Comparison of ENCODE assay signal across 9 mouse cellular contexts in the genomic region with DNA sequence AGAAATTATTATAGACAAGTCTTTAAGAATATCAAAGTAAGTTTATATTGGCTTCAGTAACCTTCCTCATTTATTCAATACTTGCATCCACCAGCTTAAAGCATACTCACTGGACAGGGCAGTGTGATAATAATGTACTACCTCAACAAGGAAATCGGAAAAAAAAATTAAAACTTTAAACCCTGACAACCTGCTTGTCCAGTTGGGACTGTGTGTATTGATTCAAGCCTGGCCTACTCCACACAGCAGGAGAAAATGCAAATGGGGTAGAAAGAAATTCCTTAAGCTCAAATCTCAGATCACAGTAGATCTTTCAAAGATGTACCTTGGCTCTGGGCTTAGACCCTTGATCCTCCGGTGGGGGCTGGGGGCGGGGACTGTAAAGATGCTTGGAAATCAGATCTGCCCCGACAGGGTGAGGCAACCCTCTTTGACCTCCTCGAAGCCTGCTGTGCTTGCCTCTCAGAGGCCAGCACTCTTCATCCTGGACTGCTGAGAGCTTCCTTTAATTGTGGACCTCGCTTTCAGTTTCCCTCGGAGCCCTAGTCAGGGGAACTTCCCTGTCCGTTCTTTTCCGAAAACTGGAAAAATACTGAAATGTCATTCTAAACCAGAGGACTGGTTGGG. TPM values are rescaled to one million over a fixed set of nuclear protein-coding genes. Genes with fewer than 3 reads are reported as not detected.
DNase-seq lines count a peak whose midpoint lies in the region; ATAC-seq lines count a peak whose summit lies in the region.
"Had no signal": no experiment of that assay in that cellular context is flagged by ENCODE, and none has a peak within 500 bp of the region (broad histone marks: within the 10 kb centered on the region; RNA-seq: fewer than 3 reads in every experiment).

No protein-coding gene starts in this region.

- peaks cover 6% of the 10 kb centered on the region for H3K4me1 ChIP-seq in heart, embryonic 13.5 days
- H3K4me1 ChIP-seq in limb, embryonic 10.5 days = peaks cover 6% of the 10 kb centered on the region

- intact Hi-C loops in heart, postnatal 14 days (cut with DNase I) = no loop called here

- no peaks in the 10 kb centered on the region for H3K36me3 ChIP-seq in heart, embryonic 13.5 days
- peaks cover 41% of the 10 kb centered on the region for H3K36me3 ChIP-seq in limb, embryonic 10.5 days

- peaks cover 3% of the 10 kb centered on the region; the same call in 1 of the 2 replicates for H3K9me3 ChIP-seq in heart, embryonic 13.5 days
- 0 out of 2 replicates have a peak, but pooled peaks cover under 1% of the 10 kb centered on the region for H3K9me3 ChIP-seq in limb, embryonic 10.5 days (replicated peaks)

- no peak for DNase-seq in heart, postnatal 14 days
- peak; percentile 43 for DNase-seq in urinary bladder, postnatal 14 days (ENCODE audit: low spot score)
- no peak for DNase-seq in urinary bladder, adult 2 months (ENCODE audit: low spot score)
- DNase-seq in limb, embryonic 10.5 days (ENCODE audit: low spot score) = no peak
- no peak for DNase-seq in right cerebral cortex, postnatal 25 days
- no peak for DNase-seq in MN1 (ENCODE audit: low spot score)

- 25% methylated on average over 9 of the region's 9 CpGs for WGBS in heart, embryonic 13.5 days
- WGBS in limb, embryonic 10.5 days = 24% methylated on average over 9 of the region's 9 CpGs

- H3K27ac ChIP-seq in heart, embryonic 13.5 days (replicated peaks) = no peak overlapping the region
- peak overlapping the region; percentile 36; the same call in 1 of the 2 replicates for H3K27ac ChIP-seq in limb, embryonic 10.5 days

- no peak overlapping the region for H3K4me3 ChIP-seq in heart, embryonic 13.5 days
- H3K4me3 ChIP-seq in limb, embryonic 10.5 days = no peak overlapping the region

- no peak overlapping the region for H3K9ac ChIP-seq in heart, embryonic 13.5 days

- H3K4me2 ChIP-seq in heart, embryonic 13.5 days = peak overlapping the region; percentile 0; the same call in 1 of the 2 replicates

- no peak for ATAC-seq in heart, embryonic 13.5 days (ENCODE audit: extremely low read depth, insufficient number of reproducible peaks, low FRiP score, low TSS enrichment)
- no peak for ATAC-seq in CD4-positive, CD25-positive, alpha-beta regulatory T cell, adult 4 months
- ATAC-seq: forebrain, embryonic 16.5 days had no signal

- no peaks in the 10 kb centered on the region for H3K27me3 ChIP-seq in heart, embryonic 13.5 days (replicated peaks)
- no peaks in the 10 kb centered on the region for H3K27me3 ChIP-seq in limb, embryonic 10.5 days (ENCODE audit: low read depth, poor library complexity, severe bottlenecking)

RNA-seq across cellular contexts. Expression of a gene that starts 49.5 kb away (rescaled TPM):
- polyA plus RNA-seq in heart, embryonic 13.5 days (2015; fragmentation: Nextera tagmentation; extraction: Ambion mirVana) = 21.0 and 22.4 TPM in 2 replicates
- total RNA-seq in heart, postnatal 14 days (2021) = 10 to 100 TPM; 21.8 to 28.1 TPM
- 48.8 and 53.3 TPM in 2 replicates for polyA plus RNA-seq in urinary bladder, adult 2 months (2012; rRNA removed)
- 167 and 217 TPM in 2 replicates for polyA plus RNA-seq in limb, embryonic 10.5 days (2016; fragmentation: Nextera tagmentation; extraction: Ambion mirVana)
- polyA plus RNA-seq in CD4-positive, CD25-positive, alpha-beta regulatory T cell, adult 4 months (2017; shearing (Covaris generic)) = under 1 TPM in 1 of 2 experiments, not detected in 1; 0.39 TPM

Comparison
In these comparisons a context has a peak if more than half of its experiments do, and no peak if none do; other contexts are left out.
1. RNA of a gene that starts 49.5 kb away (polyA plus RNA-seq): 167 to 217 TPM in limb, embryonic 10.5 days, 48.8 to 53.3 TPM in urinary bladder, adult 2 months and 21.0 to 22.4 TPM in heart, embryonic 13.5 days; 0.39 TPM in CD4-positive, CD25-positive, alpha-beta regulatory T cell, adult 4 months; every median in the first group is over 10 times any median in the second.